Mouse (Mus musculus) embryonic facial prominence, embryonic 12.5 days (tissue): ENCODE results near the gene Gm49673. TPM values are rescaled to one million over a fixed set of nuclear protein-coding genes. Genes with fewer than 3 reads are reported as not detected.
A peak's percentile ranks its signal among the peaks of the same experiment; 100 is the strongest.
"Not testable (repeated sequence)": the region's sequence is repeated elsewhere in the genome, so short reads cannot be mapped to it uniquely, and the experiment has no call there.

Source experiments
- ATAC-seq: fragments of 200-750 bp; cut with Nextera tagmentation; 2 replicates; pipeline ENCODE4 v1.8.0; 2017; ENCODE audit not compliant: insufficient number of reproducible peaks, insufficient read depth, low FRiP score, low TSS enrichment
- H3K27ac ChIP-seq: fragments of 300-500 bp; sonication (generic); 2 replicates; pipeline ENCODE4 v1.5.1; 2016; ENCODE audit warnings: mild to moderate bottlenecking
- H3K27me3 ChIP-seq: fragments of 300-500 bp; sonication (generic); 2 replicates; pipeline ENCODE4 v1.6.1; 2016; ENCODE audit warnings: mild to moderate bottlenecking, moderate library complexity
- H3K36me3 ChIP-seq: fragments of 300-500 bp; sonication (generic); 2 replicates; pipeline ENCODE4 v1.6.1; 2016; ENCODE audit warnings: mild to moderate bottlenecking
- H3K4me1 ChIP-seq: fragments of 300-500 bp; sonication (generic); 2 replicates; pipeline ENCODE4 v1.6.1; 2016
- H3K4me2 ChIP-seq: fragments of 300-500 bp; sonication (generic); replicated peaks from 2 replicates; pipeline ENCODE4 v1.6.1; 2016; ENCODE audit warnings: mild to moderate bottlenecking, moderate library complexity
- H3K4me3 ChIP-seq: fragments of 300-500 bp; sonication (generic); 2 replicates; pipeline ENCODE4 v1.5.1; 2016; ENCODE audit warnings: mild to moderate bottlenecking
- H3K9ac ChIP-seq: fragments of 300-500 bp; sonication (generic); 2 replicates; pipeline ENCODE4 v1.6.1; 2016; ENCODE audit warnings: mild to moderate bottlenecking, moderate library complexity
- H3K9me3 ChIP-seq: fragments of 300-500 bp; sonication (generic); 2 replicates; pipeline ENCODE4 v1.6.1; 2016; ENCODE audit warnings: mild to moderate bottlenecking, moderate library complexity
- WGBS: fragments of 180-500 bp; shearing (Covaris S2); methylation state at CpG from one replicate; pipeline ENCODE4 v1.1.7; 2016; 5-methylcytosine and 5-hydroxymethylcytosine counted together
- polyA plus RNA-seq: library from polyadenylated mRNA; unstranded; fragments of >200 nt; fragmentation: Nextera tagmentation; extraction: Ambion mirVana; gene quantifications from 2 replicates; pipeline ENCODE4 v1.2.1, GENCODE M21; 2016

The Gm49673 gene
- polyA plus RNA-seq, 1 experiment from 2014 or later, result 0.29 TPM

DNA sequence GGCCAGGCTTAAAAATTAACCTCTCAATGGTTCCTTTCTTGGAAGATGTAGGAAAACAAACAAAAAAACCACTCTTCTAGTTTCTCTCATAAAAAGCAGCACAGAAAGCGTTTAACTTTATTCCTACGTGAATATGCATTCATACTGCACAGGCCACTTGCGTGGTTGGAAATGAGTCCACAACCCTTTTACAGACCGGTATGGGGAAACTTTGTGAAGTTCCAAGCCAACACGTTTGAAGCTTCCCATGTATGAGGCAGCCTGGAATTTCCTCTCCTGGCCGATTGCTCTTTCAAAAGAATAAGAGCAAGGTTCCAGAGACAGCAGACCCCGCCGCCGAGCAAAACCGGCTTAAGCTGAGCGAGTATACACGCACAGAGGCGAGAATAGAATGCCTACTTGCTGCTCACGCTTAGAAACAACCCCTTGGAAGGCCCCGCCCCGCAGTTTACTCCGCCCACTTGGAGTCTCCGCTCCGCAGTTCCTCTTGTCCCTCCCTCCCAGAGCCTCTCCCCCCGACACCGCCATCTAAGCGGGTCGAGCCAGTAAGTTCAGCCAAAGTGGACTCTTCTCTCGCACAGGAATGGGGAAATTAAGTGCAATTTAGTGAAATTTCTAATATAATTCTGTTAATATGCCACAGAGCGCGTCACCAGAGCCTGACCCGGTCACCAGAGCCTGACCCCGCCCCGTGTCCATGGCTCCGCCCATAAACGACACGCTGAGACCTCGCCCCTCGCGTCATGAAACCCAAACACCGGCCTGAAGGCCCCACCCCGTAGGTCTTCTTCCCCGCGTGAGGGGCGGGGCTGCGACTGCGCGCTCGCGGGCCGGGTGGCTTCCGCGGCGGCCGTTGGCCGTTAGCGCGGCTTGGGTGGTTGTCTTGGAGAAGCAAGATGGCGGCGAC is 17.4 kb upstream of the Gm49673 start, which contains the start of gene Fgfr1op:
Gene Fgfr1op, plus strand, starts transcription at position 801 of the 907 bp plus-strand sequence.
- H3K4me3 ChIP-seq, result peak within 1 kb of the TSS; percentile 47
- peak within 1 kb of the TSS; percentile 48; the same call in 1 of the 2 replicates for H3K9ac ChIP-seq
- not testable (repeated sequence) for H3K9me3 ChIP-seq, H3K27ac ChIP-seq, H3K4me1 ChIP-seq, H3K36me3 ChIP-seq, H3K27me3 ChIP-seq
- H3K4me2 ChIP-seq, result peak within 1 kb of the TSS; percentile 43
- under 1% methylated on average over 20 of the region's 55 CpGs for WGBS
- peak; percentile 91 for ATAC-seq

GRCm38 (mm10) chr17:8160969-8161368 is 13.4 kb upstream of the Gm49673 start:
- H3K27ac ChIP-seq, H3K9me3 ChIP-seq, H3K9ac ChIP-seq, H3K4me2 ChIP-seq, H3K4me3 ChIP-seq, H3K36me3 ChIP-seq, ATAC-seq, H3K4me1 ChIP-seq, H3K27me3 ChIP-seq: not testable (repeated sequence)
- 49% methylated on average over 3 of the region's 3 CpGs for WGBS

DNA sequence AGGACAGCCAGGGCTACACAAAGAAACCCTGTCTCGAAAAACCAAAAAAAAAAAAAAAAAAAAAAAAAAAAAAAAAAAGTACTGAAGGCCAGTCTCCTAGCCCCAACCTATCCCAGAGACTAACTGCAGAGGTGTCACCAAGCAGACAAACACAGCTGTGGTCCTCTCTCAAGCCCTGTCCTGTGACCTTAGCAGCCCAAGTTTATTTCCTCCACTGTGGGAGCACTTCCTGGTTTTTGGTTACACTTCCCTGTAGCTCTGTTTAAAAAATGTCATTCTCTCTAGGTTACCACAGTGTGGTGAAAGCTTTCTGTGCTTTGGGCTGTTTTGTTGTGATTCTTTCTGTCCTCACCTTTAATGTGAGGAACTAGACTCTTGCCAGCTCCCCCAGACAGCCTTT is 11.0 kb upstream of the Gm49673 start:
- not testable (repeated sequence) for H3K9ac ChIP-seq, H3K4me3 ChIP-seq, H3K36me3 ChIP-seq, H3K27me3 ChIP-seq, H3K9me3 ChIP-seq, H3K4me1 ChIP-seq, ATAC-seq, H3K4me2 ChIP-seq, H3K27ac ChIP-seq
- WGBS, result no CpG with 5 or more reads among the region's 1 CpGs

DNA sequence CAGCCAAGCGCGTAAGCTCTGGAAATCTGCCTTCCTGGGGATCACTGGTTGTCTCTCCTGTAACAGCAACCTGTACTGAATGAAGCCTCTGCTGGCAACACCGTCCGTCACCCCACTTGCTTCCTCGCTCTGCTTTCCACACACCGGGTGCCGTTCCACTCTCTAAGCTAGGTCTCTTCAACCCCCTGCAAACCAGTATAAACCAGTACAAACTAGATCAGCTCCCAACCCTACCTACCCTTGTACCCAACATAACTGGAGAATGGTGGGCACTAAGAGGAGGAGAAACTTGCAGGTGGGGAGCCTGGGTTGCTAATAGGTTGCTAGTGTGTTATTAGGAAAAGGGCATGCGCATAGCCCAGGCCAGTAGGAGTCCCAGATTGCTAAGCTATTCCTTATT is 8.4 kb upstream of the Gm49673 start:
- H3K4me2 ChIP-seq, H3K27ac ChIP-seq, H3K4me3 ChIP-seq, H3K9ac ChIP-seq, H3K36me3 ChIP-seq, H3K9me3 ChIP-seq, H3K4me1 ChIP-seq, ATAC-seq, H3K27me3 ChIP-seq: not testable (repeated sequence)
- 100% methylated on average over 1 of the region's 8 CpGs for WGBS

- H3K36me3 ChIP-seq, H3K27ac ChIP-seq, H3K4me2 ChIP-seq, H3K27me3 ChIP-seq, H3K4me1 ChIP-seq, ATAC-seq, H3K9ac ChIP-seq, H3K4me3 ChIP-seq, H3K9me3 ChIP-seq: not testable (repeated sequence)
- WGBS, result 87% methylated on average over 7 of the region's 7 CpGs
These were observed 7.4 kb upstream of the Gm49673 start for GRCm38 (mm10) chr17:8155010-8155409.

- 15% methylated on average over 5 of the region's 5 CpGs for WGBS
- Histone ChIP-seq H3K4me2 (peak overlapping the region; percentile 46), H3K4me3 (peak overlapping the region; percentile 49), H3K9ac (peak overlapping the region; percentile 66; the same call in 1 of the 2 replicates)
- H3K36me3 ChIP-seq, H3K27ac ChIP-seq, H3K4me1 ChIP-seq, H3K9me3 ChIP-seq, ATAC-seq, H3K27me3 ChIP-seq: not testable (repeated sequence)
These were observed 657 bp downstream of the Gm49673 start for GRCm38 (mm10) chr17:8146931-8147330.

GRCm38 (mm10) chr17:8143802-8144673 is 3.5 kb downstream of the Gm49673 start:
- not testable (repeated sequence) for H3K27me3 ChIP-seq, ATAC-seq
- 64% methylated on average over 10 of the region's 14 CpGs for whole genome bisulfite sequencing

GRCm38 (mm10) chr17:8140210-8140609 is 7.4 kb downstream of the Gm49673 start:
- H3K36me3 ChIP-seq, H3K9ac ChIP-seq, H3K9me3 ChIP-seq, H3K4me2 ChIP-seq, H3K4me3 ChIP-seq, ATAC-seq, H3K27me3 ChIP-seq, H3K27ac ChIP-seq, H3K4me1 ChIP-seq: not testable (repeated sequence)
- WGBS, result 79% methylated on average over 3 of the region's 3 CpGs

More at GRCm38 (mm10) chr17:8143802-8144673, 3.5 kb downstream of the Gm49673 start:
- H3K36me3 ChIP-seq, H3K9me3 ChIP-seq, H3K4me1 ChIP-seq, H3K4me3 ChIP-seq, H3K9ac ChIP-seq, H3K27ac ChIP-seq, H3K4me2 ChIP-seq: not testable (repeated sequence)

DNA sequence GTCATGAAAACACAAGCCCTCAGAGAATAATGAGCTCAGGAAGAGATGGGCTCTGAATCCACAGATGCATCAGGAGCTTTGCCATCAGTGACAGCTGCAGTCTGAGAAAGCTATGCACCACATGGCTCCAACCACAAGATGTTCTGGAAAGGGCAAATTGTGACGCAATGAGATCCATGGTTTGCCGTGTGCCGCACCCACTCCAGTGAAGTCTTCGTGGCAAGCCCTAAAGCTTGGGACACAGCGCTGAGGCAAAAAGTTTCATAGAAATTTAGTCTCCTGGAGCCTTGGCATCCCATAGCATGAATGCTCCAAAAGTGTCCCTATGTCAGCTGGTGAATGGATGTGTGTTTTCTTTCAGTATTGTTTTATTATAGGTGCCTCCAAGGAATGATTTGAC is 9.5 kb downstream of the Gm49673 start:
- H3K4me1 ChIP-seq, H3K4me2 ChIP-seq, H3K36me3 ChIP-seq, H3K9me3 ChIP-seq, ATAC-seq, H3K27me3 ChIP-seq, H3K4me3 ChIP-seq, H3K27ac ChIP-seq, H3K9ac ChIP-seq: not testable (repeated sequence)
- 98% methylated on average over 5 of the region's 5 CpGs for WGBS

DNA sequence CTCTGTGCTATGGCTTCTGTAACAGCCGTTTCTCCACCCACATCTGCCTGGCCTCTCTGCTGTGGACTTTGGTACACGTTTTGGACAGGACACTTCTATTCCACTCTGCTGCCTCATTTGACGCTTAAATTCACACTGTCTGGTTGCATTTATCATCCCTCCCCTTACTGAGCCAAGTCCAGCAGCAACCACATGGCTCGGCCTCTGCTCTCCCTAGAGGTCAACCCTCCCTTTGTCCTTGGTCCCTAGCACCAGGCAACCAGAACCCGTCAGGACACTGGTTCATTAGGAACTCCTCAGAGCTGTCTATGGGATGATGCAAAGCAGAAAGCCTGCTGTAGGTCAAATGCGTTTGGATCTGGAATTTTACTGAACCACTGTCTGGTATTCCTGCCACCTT is 16.7 kb downstream of the Gm49673 start:
- ATAC-seq, H3K9ac ChIP-seq, H3K36me3 ChIP-seq, H3K27me3 ChIP-seq, H3K4me3 ChIP-seq, H3K4me1 ChIP-seq, H3K9me3 ChIP-seq, H3K4me2 ChIP-seq, H3K27ac ChIP-seq: not testable (repeated sequence)
- no CpG with 5 or more reads among the region's 6 CpGs for WGBS

- ATAC-seq, result not testable (repeated sequence)
- WGBS, result 84% methylated on average over 9 of the region's 9 CpGs
These were observed 18.0 kb downstream of the Gm49673 start for GRCm38 (mm10) chr17:8129578-8129977.

More at GRCm38 (mm10) chr17:8129578-8129977, 18.0 kb downstream of the Gm49673 start:
- not testable (repeated sequence) for H3K27me3 ChIP-seq, H3K4me1 ChIP-seq, H3K27ac ChIP-seq, H3K4me3 ChIP-seq, H3K9ac ChIP-seq, H3K9me3 ChIP-seq, H3K36me3 ChIP-seq, H3K4me2 ChIP-seq
